Mouse (Mus musculus) activated CD4-positive, CD25-positive, alpha-beta regulatory T cell (primary cell): ENCODE data around the gene Pot1a. TPM values are rescaled to one million over a fixed set of nuclear protein-coding genes. Genes with fewer than 3 reads are reported as not detected.

Experiments
- polyA plus RNA-seq, 2 experiments: library from polyadenylated mRNA; unstranded; fragments of 100-300 nt; shearing (Covaris generic); gene quantifications; one replicate each; pipeline ENCODE4 v1.2.1; 2017

The Pot1a gene
- 10 to 100 TPM; 34.7 to 35.3 TPM for polyA plus RNA-seq

DNA sequence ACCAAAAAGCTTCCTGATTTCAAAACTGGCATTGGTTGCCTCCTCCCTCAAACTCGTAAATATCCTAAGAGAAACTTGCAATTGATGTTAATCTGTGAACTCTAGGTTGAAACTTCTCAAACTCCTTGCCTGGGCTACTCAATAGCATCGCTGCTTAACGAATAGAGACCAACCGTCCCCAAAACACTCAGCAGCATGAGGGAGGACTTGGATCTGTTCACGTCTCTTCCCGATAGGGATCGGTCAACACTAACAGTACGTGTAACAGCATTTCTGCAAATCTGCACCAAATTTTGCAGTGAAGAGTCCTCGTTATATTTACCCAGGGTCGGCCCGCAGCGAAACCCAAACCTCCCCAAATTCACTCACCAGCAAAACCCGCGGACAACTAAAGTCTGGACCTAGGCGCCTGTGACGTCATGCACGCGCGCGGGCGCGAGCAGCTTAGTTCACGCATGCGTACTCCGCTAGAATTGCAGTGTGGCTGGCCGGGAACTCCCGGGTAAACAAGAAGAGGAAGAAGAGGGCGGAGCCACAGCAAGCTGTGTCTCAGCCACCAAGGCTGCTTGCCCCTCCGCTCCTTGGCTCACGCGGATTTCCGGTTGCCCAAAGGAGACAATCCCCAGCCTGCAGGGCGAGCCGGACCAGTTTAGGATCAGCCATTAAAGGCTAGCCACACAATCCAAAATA, at the start of gene Pot1a:
Pot1a (minus strand) TSS at position 441 of the 690 bp plus-strand sequence.

Other genes starting within 250 kb of the Pot1a start
- gene Gpr37, start 118.5 kb downstream of the Pot1a start, polyA plus RNA-seq = not detected